Mouse (Mus musculus) T-helper 1 cell (primary cell): ENCODE data around the gene Chit1.

Experiments
- in situ Hi-C: fragments of 300-600 bp; cut with MboI, MseI; formaldehyde crosslinking; loops from one replicate; pipeline ENCODE4 v1.15.1; 2025; ENCODE audit warnings: high pct_unique_total_duplicates

Chit1 gene

GRCm38 (mm10) chr1:134168567-134168966, 57.5 kb downstream of the Chit1 start:
- in situ Hi-C loops, result no loop called here

GRCm38 (mm10) chr1:134168985-134169697, 58.1 kb downstream of the Chit1 start:
- in situ Hi-C loops, result no loop called here

GRCm38 (mm10) chr1:134173081-134173480, 62.0 kb downstream of the Chit1 start:
- in situ Hi-C loops, result no loop called here

GRCm38 (mm10) chr1:134177976-134178375, 66.9 kb downstream of the Chit1 start:
- in situ Hi-C loops, result no loop called here

- in situ Hi-C loops, result no loop called here
Measured at GRCm38 (mm10) chr1:134182025-134182424, 71.0 kb downstream of the Chit1 start, which contains the start of gene Chil1. Gene Chil1, plus strand, starts transcription at chr1:134182176.

GRCm38 (mm10) chr1:134184089-134184488, 73.0 kb downstream of the Chit1 start:
- in situ Hi-C loops, result no loop called here

- in situ Hi-C loops, result no loop called here
Measured at GRCm38 (mm10) chr1:134188217-134188616, 77.2 kb downstream of the Chit1 start.

- in situ Hi-C loops, result no loop called here
Measured at GRCm38 (mm10) chr1:134188989-134189729, 78.1 kb downstream of the Chit1 start.

- in situ Hi-C loops, result no loop called here
Measured at GRCm38 (mm10) chr1:134191192-134191591, 80.2 kb downstream of the Chit1 start.

GRCm38 (mm10) chr1:134192024-134192423, 81.0 kb downstream of the Chit1 start:
- in situ Hi-C loops, result no loop called here

- in situ Hi-C loops, result no loop called here
Measured at GRCm38 (mm10) chr1:134193126-134193525, 82.1 kb downstream of the Chit1 start, which contains the start of gene Mybph. Gene Mybph, plus strand, starts transcription at chr1:134193448.

- in situ Hi-C loops, result no loop called here
Measured at GRCm38 (mm10) chr1:134193674-134194197, 82.7 kb downstream of the Chit1 start.

- in situ Hi-C loops, result no loop called here
Measured at GRCm38 (mm10) chr1:134194298-134195022, 83.4 kb downstream of the Chit1 start.

GRCm38 (mm10) chr1:134195117-134195516, 84.1 kb downstream of the Chit1 start:
- in situ Hi-C loops, result no loop called here

- in situ Hi-C loops, result no loop called here
Measured at GRCm38 (mm10) chr1:134195571-134195970, 84.5 kb downstream of the Chit1 start.

GRCm38 (mm10) chr1:134195979-134196378, 84.9 kb downstream of the Chit1 start:
- in situ Hi-C loops, result no loop called here

GRCm38 (mm10) chr1:134196386-134196785, 85.3 kb downstream of the Chit1 start:
- in situ Hi-C loops, result no loop called here

- in situ Hi-C loops, result no loop called here
Measured at GRCm38 (mm10) chr1:134197325-134197982, 86.4 kb downstream of the Chit1 start.

- in situ Hi-C loops, result no loop called here
Measured at GRCm38 (mm10) chr1:134198197-134198995, 87.4 kb downstream of the Chit1 start.

- in situ Hi-C loops, result no loop called here
Measured at GRCm38 (mm10) chr1:134200481-134200880, 89.4 kb downstream of the Chit1 start.
